Mouse (Mus musculus) midbrain, embryonic 16.5 days (tissue): ENCODE measurements around the gene Vma21. TPM values are rescaled to one million over a fixed set of nuclear protein-coding genes. Genes with fewer than 3 reads are reported as not detected.

Experiments
- ATAC-seq: fragments of 200-750 bp; cut with Nextera tagmentation; 2 replicates; pipeline ENCODE4 v1.8.0; 2017; ENCODE audit warnings: moderate TSS enrichment
- H3K27ac ChIP-seq: fragments of 300-500 bp; sonication (generic); 2 replicates; pipeline ENCODE4 v1.5.1; 2014; ENCODE audit warnings: mild to moderate bottlenecking, low read length, mixed read lengths
- H3K27me3 ChIP-seq: fragments of 300-500 bp; sonication (generic); 2 replicates; pipeline ENCODE4 v1.6.1; 2014; ENCODE audit warnings: low read depth, low read length, mixed read lengths; ENCODE audit not compliant: control insufficient read depth, insufficient read depth
- H3K36me3 ChIP-seq: fragments of 300-500 bp; sonication (generic); 2 replicates; pipeline ENCODE4 v1.6.1; 2014; ENCODE audit warnings: mild to moderate bottlenecking, low read length, moderate library complexity, mixed read lengths; ENCODE audit not compliant: control insufficient read depth, insufficient read depth
- H3K4me1 ChIP-seq: fragments of 300-500 bp; sonication (generic); 2 replicates; pipeline ENCODE4 v1.6.1; 2014; ENCODE audit warnings: mild to moderate bottlenecking, low read length, mixed read lengths; ENCODE audit not compliant: control insufficient read depth, insufficient read depth
- H3K4me2 ChIP-seq: fragments of 300-500 bp; sonication (generic); 2 replicates; pipeline ENCODE4 v1.6.1; 2014; ENCODE audit warnings: mild to moderate bottlenecking, low read length, mixed read lengths
- H3K4me3 ChIP-seq: fragments of 300-500 bp; sonication (generic); 2 replicates; pipeline ENCODE4 v1.5.1; 2014; ENCODE audit warnings: low read depth, mild to moderate bottlenecking, low read length, moderate library complexity, mixed read lengths
- H3K9ac ChIP-seq: fragments of 300-500 bp; sonication (generic); 2 replicates; pipeline ENCODE4 v1.6.1; 2014; ENCODE audit warnings: low read depth, low read length, mixed read lengths
- H3K9me3 ChIP-seq: fragments of 300-500 bp; sonication (generic); replicated peaks from 2 replicates; pipeline ENCODE4 v1.6.1; 2014; ENCODE audit warnings: mild to moderate bottlenecking, low read length, mixed read lengths; ENCODE audit not compliant: control insufficient read depth, poor library complexity, severe bottlenecking
- WGBS: fragments of 180-500 bp; shearing (Covaris S2); extraction: QIAGEN DNeasy Blood & Tissue Kit; methylation state at CpG from one replicate; pipeline ENCODE4 v1.1.7; 2014; 5-methylcytosine and 5-hydroxymethylcytosine counted together
- polyA plus RNA-seq: library from polyadenylated mRNA; unstranded; fragments of >200 nt; fragmentation: Nextera tagmentation; extraction: Ambion mirVana; gene quantifications from 2 replicates; pipeline ENCODE4 v1.2.1, GENCODE M21; 2015

Vma21 gene
- polyA plus RNA-seq, 1 experiment from 2014 or later = 57.6 TPM

- H3K9me3 ChIP-seq = no peaks in the 10 kb centered on the region
- no peak for ATAC-seq
- no peaks in the 10 kb centered on the region for H3K4me1 ChIP-seq
- H3K4me3 ChIP-seq = no peak overlapping the region
- no peaks in the 10 kb centered on the region for H3K36me3 ChIP-seq
- no peaks in the 10 kb centered on the region for H3K27me3 ChIP-seq
- H3K9ac ChIP-seq = no peak overlapping the region
- H3K4me2 ChIP-seq = no peak overlapping the region
- WGBS = 90% methylated on average over 4 of the region's 4 CpGs
- H3K27ac ChIP-seq = no peak overlapping the region
Measured at GRCm38 (mm10) chrX:71846696-71847095, 31.0 kb downstream of the Vma21 start.

- no peaks in the 10 kb centered on the region for H3K4me1 ChIP-seq
- H3K9ac ChIP-seq = no peak overlapping the region
- no peak overlapping the region for H3K4me2 ChIP-seq
- no peak overlapping the region for H3K27ac ChIP-seq
- no peaks in the 10 kb centered on the region for H3K36me3 ChIP-seq
- no peaks in the 10 kb centered on the region for H3K9me3 ChIP-seq
- H3K4me3 ChIP-seq = no peak overlapping the region
- no peaks in the 10 kb centered on the region for H3K27me3 ChIP-seq
- ATAC-seq = no peak
Measured at GRCm38 (mm10) chrX:71853798-71854197, 38.1 kb downstream of the Vma21 start.

Other genes with a start within 250 kb of the Vma21 start
- gene Gpr50, start 152.3 kb upstream of the Vma21 start, polyA plus RNA-seq = 3.1 and 3.8 TPM in 2 replicates
- gene Gm1141, start 105.1 kb downstream of the Vma21 start, polyA plus RNA-seq = 0.29 TPM in 2 replicates
- 17.7 and 18.0 TPM in 2 replicates for gene Prrg3, start 146.7 kb downstream of the Vma21 start, polyA plus RNA-seq
- gene Fate1, start 157.1 kb downstream of the Vma21 start, polyA plus RNA-seq = 0.23 TPM in 1 of 2 replicates, not detected in the other
- 0.24 and 0.28 TPM in 2 replicates for gene Cnga2, start 175.9 kb downstream of the Vma21 start, polyA plus RNA-seq